Mouse (Mus musculus) T-helper 2 cell (primary cell): ENCODE data around the gene Olfr1263.

Experiments
- in situ Hi-C: fragments of 300-600 bp; cut with MboI, MseI; formaldehyde crosslinking; loops from one replicate; pipeline ENCODE4 v1.15.1; 2025; ENCODE audit warnings: high pct_unique_total_duplicates

Gene Olfr1263

DNA sequence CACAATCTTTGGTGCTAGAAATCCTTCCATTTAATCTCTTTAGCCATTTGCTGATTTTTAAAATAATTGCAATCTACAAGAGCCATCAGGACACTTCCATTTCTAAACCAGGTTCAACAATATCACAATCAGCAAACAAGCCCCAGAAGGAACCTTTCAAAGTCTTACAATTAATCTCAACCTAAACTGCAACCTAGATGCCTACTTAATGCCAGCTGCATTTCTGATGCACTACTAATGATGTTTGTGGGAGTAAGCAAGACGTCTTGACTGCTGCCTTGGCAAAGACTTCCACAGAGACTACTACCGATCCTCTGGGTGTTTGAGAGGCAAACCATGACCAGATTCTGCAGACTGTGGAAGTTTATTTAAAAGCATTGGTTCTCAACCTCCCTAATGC lies at the start of gene Olfr1263:
Gene Olfr1263, plus strand, starts transcription at position 301 of the 400 bp plus-strand sequence.
- in situ Hi-C loops, result no loop called here

DNA sequence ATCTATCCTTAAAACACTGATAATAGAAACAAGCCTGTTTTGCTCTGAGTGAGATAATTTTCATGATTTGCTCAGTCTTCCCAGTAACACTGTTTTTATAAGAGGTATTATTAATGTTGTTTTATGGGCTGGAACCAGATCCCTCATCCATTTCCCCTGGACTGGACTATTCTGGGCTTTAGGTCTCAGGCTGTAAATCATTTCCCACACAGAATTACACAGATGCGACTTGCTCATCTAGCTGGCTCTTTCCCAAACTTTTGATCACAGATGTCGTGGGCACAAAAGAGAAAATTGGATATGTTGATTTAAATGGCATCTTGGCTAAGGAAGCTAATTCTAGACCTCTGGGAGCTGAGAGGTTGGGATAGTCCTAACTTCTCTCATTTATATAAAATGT lies 37.7 kb upstream of the Olfr1263 start, which contains the start of gene Olfr1260:
Gene Olfr1260, plus strand, starts transcription at position 157 of the 400 bp plus-strand sequence.
- in situ Hi-C loops, result no loop called here

DNA sequence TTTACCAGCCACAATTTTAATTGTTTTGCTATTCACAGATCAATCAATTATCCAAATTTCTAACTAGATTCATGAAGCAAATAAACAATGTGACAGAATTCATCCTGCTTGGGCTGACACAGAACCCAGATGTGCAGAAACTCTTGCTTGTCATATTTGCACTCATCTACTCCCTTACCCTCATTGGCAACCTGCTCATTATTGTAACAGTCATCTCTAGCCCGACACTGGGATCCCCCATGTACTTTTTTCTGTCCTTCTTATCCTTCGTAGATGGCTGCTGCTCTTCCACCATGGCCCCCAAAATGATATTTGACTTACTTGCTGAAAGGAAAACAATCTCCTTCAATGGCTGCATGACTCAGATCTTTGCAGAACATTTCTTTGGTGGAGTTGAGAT lies 34.2 kb upstream of the Olfr1263 start:
- in situ Hi-C loops, result no loop called here

DNA sequence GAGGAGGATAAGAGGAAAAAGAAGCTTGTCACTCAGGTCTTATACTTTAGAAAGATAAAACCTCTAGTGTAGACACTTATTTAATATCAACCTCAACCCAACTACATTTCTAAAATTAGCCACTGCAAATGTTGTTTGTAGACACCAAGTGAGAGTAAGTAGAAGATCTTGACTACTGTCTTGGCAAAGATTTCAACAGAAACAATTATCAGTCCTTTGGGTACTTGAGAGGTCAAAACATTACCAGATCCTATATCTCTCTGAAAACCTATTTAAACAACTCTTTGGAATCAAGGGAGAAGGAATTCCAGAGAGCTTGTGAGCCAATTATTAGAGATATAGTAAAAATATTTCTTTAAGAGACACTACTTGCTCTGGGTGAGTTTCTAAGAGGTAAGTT lies 21.0 kb upstream of the Olfr1263 start, which contains the start of gene Olfr1261:
Gene Olfr1261, plus strand, starts transcription at position 301 of the 400 bp plus-strand sequence.
- in situ Hi-C loops, result no loop called here

DNA sequence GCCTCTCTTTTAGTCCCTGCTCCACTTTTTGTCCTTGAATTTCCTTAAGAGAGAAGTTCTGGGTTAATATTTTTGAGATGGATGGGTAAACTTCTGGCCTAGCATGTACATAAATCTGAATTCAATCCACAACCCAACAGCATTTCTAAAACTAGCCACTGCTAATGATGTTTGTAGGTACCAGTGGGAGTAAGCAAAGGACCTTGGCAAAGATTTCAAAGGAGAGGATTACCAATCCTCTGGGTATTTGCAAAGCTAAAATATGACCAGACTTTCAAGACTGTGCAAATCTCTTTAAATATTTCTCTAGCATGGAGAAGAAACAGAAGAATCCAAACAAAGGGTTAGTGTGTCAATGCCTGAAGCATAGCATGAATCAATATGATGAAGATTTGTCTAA lies 12.1 kb upstream of the Olfr1263 start, which contains the start of gene Olfr1262:
Gene Olfr1262, plus strand, starts transcription at position 301 of the 400 bp plus-strand sequence.
- in situ Hi-C loops, result no loop called here

DNA sequence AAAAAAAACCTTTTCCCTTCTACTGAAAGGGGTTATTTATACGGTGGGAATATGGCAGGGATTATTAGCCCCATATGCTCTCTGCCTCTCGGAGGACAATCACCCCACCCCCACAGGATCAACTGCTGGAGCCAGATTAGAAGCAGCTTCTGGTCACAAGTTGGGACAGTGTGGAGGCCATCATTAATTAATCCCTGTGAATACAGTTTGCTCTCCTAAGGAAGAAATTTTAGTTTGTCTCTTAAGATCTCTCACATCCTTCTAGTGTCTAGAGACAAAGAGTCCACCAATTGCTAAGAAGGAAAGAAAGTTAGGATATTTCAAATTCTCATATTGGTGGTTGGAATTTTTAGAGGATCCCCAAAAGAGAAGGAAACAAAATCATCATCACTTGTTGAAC lies 13.5 kb downstream of the Olfr1263 start, which contains the start of gene Olfr1264:
Gene Olfr1264, minus strand, starts transcription at position 101 of the 400 bp plus-strand sequence.
- in situ Hi-C loops, result no loop called here

DNA sequence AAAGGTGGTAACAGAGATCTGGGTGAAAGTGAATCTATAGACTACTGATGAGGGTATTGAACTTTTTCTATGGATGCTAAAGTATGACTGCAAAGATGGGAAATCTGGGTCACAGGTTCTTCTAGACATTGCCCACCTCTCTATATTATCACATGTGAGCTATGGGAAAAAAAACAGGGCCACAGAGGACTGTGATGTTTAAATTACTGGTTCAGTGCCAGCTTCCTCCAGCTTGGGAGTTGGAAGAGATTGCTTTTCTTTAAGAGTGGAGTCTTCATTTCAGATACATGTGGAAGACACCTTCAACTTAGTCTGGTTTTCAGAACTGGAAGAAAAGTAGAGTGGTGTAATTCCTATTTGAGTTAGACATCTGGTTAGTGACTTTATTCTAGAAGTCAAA lies 23.1 kb downstream of the Olfr1263 start, which contains the start of gene Olfr1265:
Gene Olfr1265, plus strand, starts transcription at position 301 of the 400 bp plus-strand sequence.
- in situ Hi-C loops, result no loop called here

DNA sequence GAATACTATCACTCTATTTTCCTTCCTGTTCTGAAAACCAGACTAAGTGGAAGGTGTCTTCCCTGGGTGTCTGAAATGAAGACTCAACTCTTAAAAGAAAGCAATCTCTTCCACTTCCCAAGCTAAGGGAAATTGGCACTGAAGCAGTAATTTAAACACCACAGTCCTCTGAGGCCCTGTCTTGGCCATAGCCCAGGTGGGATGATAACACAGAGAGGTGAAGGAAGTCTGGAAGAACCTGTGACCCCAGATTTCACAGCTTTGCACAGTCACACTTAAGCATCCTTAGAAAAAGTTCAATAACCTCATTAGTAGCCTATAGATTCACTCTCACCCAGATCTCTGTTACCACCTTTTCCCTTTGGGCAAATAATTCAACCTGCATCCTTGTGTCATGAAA lies 51.6 kb downstream of the Olfr1263 start, which contains the start of gene Olfr140:
Gene Olfr140, minus strand, starts transcription at position 101 of the 400 bp plus-strand sequence.
- in situ Hi-C loops, result no loop called here
